Mouse (Mus musculus) limb, embryonic 14.5 days (tissue): ENCODE measurements at regions not wholly inside any gene's neighbourhood (a gene's known extent, or its start where the extent isn't known, plus 50 kb on each side); places are given as distances from the start of the nearest gene placed in this dataset.

Experiments
- ATAC-seq: fragments of 200-750 bp; cut with Nextera tagmentation; 2 replicates; pipeline ENCODE4 v1.8.0; 2017; ENCODE audit warnings: low read depth, moderate number of reproducible peaks, moderate TSS enrichment; ENCODE audit not compliant: low FRiP score
- DNase-seq: peaks from one replicate; pipeline ENCODE4 v3.0.0-alpha.2; 2015; ENCODE audit warnings: low spot score
- H3K27ac ChIP-seq: fragments of 300-500 bp; sonication (generic); replicated peaks from 2 replicates; pipeline ENCODE4 v1.5.1; 2014; ENCODE audit warnings: low read depth, mild to moderate bottlenecking, low read length, moderate library complexity, mixed read lengths
- H3K27me3 ChIP-seq: fragments of 300-500 bp; sonication (generic); 2 replicates; pipeline ENCODE4 v1.6.1; 2014; ENCODE audit warnings: low read length, mixed read lengths; ENCODE audit not compliant: control insufficient read depth, insufficient read depth
- H3K36me3 ChIP-seq: fragments of 300-500 bp; sonication (generic); 2 replicates; pipeline ENCODE4 v1.6.1; 2014; ENCODE audit warnings: mild to moderate bottlenecking, low read length, moderate library complexity, mixed read lengths; ENCODE audit not compliant: control insufficient read depth, insufficient read depth
- H3K4me1 ChIP-seq: fragments of 300-500 bp; sonication (generic); 2 replicates; pipeline ENCODE4 v1.6.1; 2014; ENCODE audit warnings: antibody characterized with exemption, low read length, mixed read lengths; ENCODE audit not compliant: control insufficient read depth, insufficient read depth
- H3K4me2 ChIP-seq: fragments of 300-500 bp; sonication (generic); replicated peaks from 2 replicates; pipeline ENCODE4 v1.6.1; 2014; ENCODE audit warnings: low read depth, mild to moderate bottlenecking, low read length, moderate library complexity; ENCODE audit not compliant: severe bottlenecking
- H3K4me3 ChIP-seq: fragments of 300-500 bp; sonication (generic); replicated peaks from 2 replicates; pipeline ENCODE4 v1.5.1; 2014; ENCODE audit warnings: low read length
- H3K9ac ChIP-seq: fragments of 300-500 bp; sonication (generic); 2 replicates; pipeline ENCODE4 v1.6.1; 2014; ENCODE audit warnings: mild to moderate bottlenecking, low read depth, low read length, moderate library complexity; ENCODE audit not compliant: severe bottlenecking
- H3K9me3 ChIP-seq: fragments of 300-500 bp; sonication (generic); 2 replicates; pipeline ENCODE4 v1.6.1; 2016; ENCODE audit warnings: low read length; ENCODE audit not compliant: control insufficient read depth
- POLR2A ChIP-seq: fragments of 200-500 bp; IDR thresholded peaks from 2 replicates; pipeline ENCODE4 v1.8.0; 2012; ENCODE audit warnings: inconsistent platforms, mild to moderate bottlenecking, moderate library complexity, borderline replicate concordance; ENCODE audit not compliant: insufficient read depth, insufficient read length; ENCODE audit errors: extremely low read depth
- WGBS: fragments of 180-500 bp; shearing (Covaris S2); extraction: QIAGEN DNeasy Blood & Tissue Kit; methylation state at CpG from one replicate; pipeline ENCODE4 v1.1.7; 2014; 5-methylcytosine and 5-hydroxymethylcytosine counted together

GRCm38 (mm10) chr2:9628026-9628425 lies 253.0 kb upstream of the 4930412O13Rik start:
- H3K36me3 ChIP-seq: no peaks in the 10 kb centered on the region
- no peak overlapping the region for H3K27ac ChIP-seq
- H3K4me2 ChIP-seq: no peak overlapping the region
- H3K9me3 ChIP-seq: no peaks in the 10 kb centered on the region
- no peak overlapping the region for H3K4me3 ChIP-seq
- no peaks in the 10 kb centered on the region for H3K4me1 ChIP-seq
- H3K27me3 ChIP-seq: no peaks in the 10 kb centered on the region
- ATAC-seq (no peak), DNase-seq (no peak)
- WGBS: 83% methylated on average over 3 of the region's 3 CpGs
- TF ChIP-seq POLR2A: no peak
- H3K9ac ChIP-seq: no peak overlapping the region

- H3K4me1 ChIP-seq: no peaks in the 10 kb centered on the region
- H3K4me3 ChIP-seq: no peak overlapping the region
- no peak overlapping the region for H3K9ac ChIP-seq
- no peak overlapping the region for H3K27ac ChIP-seq
- H3K36me3 ChIP-seq: no peaks in the 10 kb centered on the region
- no peaks in the 10 kb centered on the region for H3K9me3 ChIP-seq
- no peaks in the 10 kb centered on the region for H3K27me3 ChIP-seq
- DNase-seq (no peak), ATAC-seq (no peak)
- WGBS: 42% methylated on average over 15 of the region's 15 CpGs
- H3K4me2 ChIP-seq: no peak overlapping the region
- no peak for TF ChIP-seq POLR2A
Measured at GRCm38 (mm10) chr2:9632719-9633446, 248.2 kb upstream of the 4930412O13Rik start.

GRCm38 (mm10) chr2:9639262-9639661 lies 241.8 kb upstream of the 4930412O13Rik start:
- Histone ChIP-seq H3K4me1 (no peaks in the 10 kb centered on the region), H3K36me3 (no peaks in the 10 kb centered on the region), H3K27ac (no peak overlapping the region), H3K9me3 (no peaks in the 10 kb centered on the region), H3K4me2 (no peak overlapping the region), H3K27me3 (no peaks in the 10 kb centered on the region), H3K9ac (no peak overlapping the region), H3K4me3 (no peak overlapping the region)
- ATAC-seq (no peak), DNase-seq (no peak)
- TF ChIP-seq POLR2A: no peak
- 65% methylated on average over 5 of the region's 5 CpGs for WGBS

GRCm38 (mm10) chr2:9641629-9642028 lies 239.4 kb upstream of the 4930412O13Rik start:
- Histone ChIP-seq H3K4me3 (no peak overlapping the region), H3K27me3 (no peaks in the 10 kb centered on the region), H3K27ac (no peak overlapping the region), H3K9ac (no peak overlapping the region), H3K9me3 (no peaks in the 10 kb centered on the region), H3K4me1 (no peaks in the 10 kb centered on the region), H3K36me3 (no peaks in the 10 kb centered on the region), H3K4me2 (no peak overlapping the region)
- ATAC-seq (no peak), DNase-seq (no peak)
- no peak for TF ChIP-seq POLR2A
- 73% methylated on average over 7 of the region's 7 CpGs for WGBS

GRCm38 (mm10) chr2:9642411-9642810 lies 238.6 kb upstream of the 4930412O13Rik start:
- H3K9me3 ChIP-seq: no peaks in the 10 kb centered on the region
- H3K9ac ChIP-seq: no peak overlapping the region
- no peak overlapping the region for H3K4me3 ChIP-seq
- H3K4me1 ChIP-seq: no peaks in the 10 kb centered on the region
- 51% methylated on average over 3 of the region's 3 CpGs for WGBS
- no peaks in the 10 kb centered on the region for H3K36me3 ChIP-seq
- H3K27ac ChIP-seq: no peak overlapping the region
- H3K4me2 ChIP-seq: no peak overlapping the region
- no peaks in the 10 kb centered on the region for H3K27me3 ChIP-seq
- no peak for TF ChIP-seq POLR2A
- DNase-seq: no peak
- ATAC-seq: no peak
